Mouse (Mus musculus) neural tube, embryonic 15.5 days (tissue): ENCODE measurements around the gene Mycbp2. TPM values are rescaled to one million over a fixed set of nuclear protein-coding genes. Genes with fewer than 3 reads are reported as not detected.
A peak's percentile ranks its signal among the peaks of the same experiment; 100 is the strongest.

Source experiments
- ATAC-seq: fragments of 200-750 bp; cut with Nextera tagmentation; 2 replicates; pipeline ENCODE4 v1.8.0; 2017; ENCODE audit warnings: mild to moderate bottlenecking, moderate TSS enrichment, moderate library complexity; ENCODE audit not compliant: low FRiP score
- H3K27ac ChIP-seq: fragments of 300-500 bp; sonication (generic); replicated peaks from 2 replicates; pipeline ENCODE4 v1.5.1; 2015; ENCODE audit warnings: mild to moderate bottlenecking, inconsistent platforms
- H3K27me3 ChIP-seq: fragments of 300-500 bp; sonication (generic); replicated peaks from 2 replicates; pipeline ENCODE4 v1.6.1; 2015; ENCODE audit warnings: inconsistent platforms
- H3K36me3 ChIP-seq: fragments of 300-500 bp; sonication (generic); 2 replicates; pipeline ENCODE4 v1.6.1; 2015; ENCODE audit warnings: inconsistent platforms
- H3K4me1 ChIP-seq: fragments of 300-500 bp; sonication (generic); 2 replicates; pipeline ENCODE4 v1.6.1; 2015; ENCODE audit warnings: inconsistent platforms
- H3K4me2 ChIP-seq: fragments of 300-500 bp; sonication (generic); 2 replicates; pipeline ENCODE4 v1.6.1; 2015; ENCODE audit warnings: inconsistent platforms, mild to moderate bottlenecking, moderate library complexity
- H3K4me3 ChIP-seq: fragments of 300-500 bp; sonication (generic); replicated peaks from 2 replicates; pipeline ENCODE4 v1.5.1; 2015; ENCODE audit warnings: mild to moderate bottlenecking, inconsistent platforms
- H3K9ac ChIP-seq: fragments of 300-500 bp; sonication (generic); replicated peaks from 2 replicates; pipeline ENCODE4 v1.6.1; 2015; ENCODE audit warnings: mild to moderate bottlenecking, inconsistent platforms
- H3K9me3 ChIP-seq: fragments of 300-500 bp; sonication (generic); replicated peaks from 2 replicates; pipeline ENCODE4 v1.6.1; 2016; ENCODE audit warnings: inconsistent platforms
- WGBS: fragments of 180-500 bp; shearing (Covaris S2); methylation state at CpG from one replicate; pipeline ENCODE4 v1.1.7; 2015; ENCODE audit warnings: mixed read lengths; 5-methylcytosine and 5-hydroxymethylcytosine counted together
- polyA plus RNA-seq: library from polyadenylated mRNA; unstranded; fragments of >200 nt; fragmentation: Nextera tagmentation; extraction: Ambion mirVana; gene quantifications from 2 replicates; pipeline ENCODE4 v1.2.1, GENCODE M21; 2015

Gene Mycbp2
- polyA plus RNA-seq, 1 experiment from 2014 or later, result 57.9 TPM

- 89% methylated on average over 1 of the region's 1 CpGs for WGBS
These were observed 260.6 kb downstream of the Mycbp2 start for GRCm38 (mm10) chr14:103085840-103086533.

GRCm38 (mm10) chr14:103079209-103079977, 267.2 kb downstream of the Mycbp2 start:
- Histone ChIP-seq H3K4me3 (no peak overlapping the region), H3K36me3 (peaks cover 15% of the 10 kb centered on the region), H3K4me2 (no peak overlapping the region), H3K27me3 (no peaks in the 10 kb centered on the region), H3K9me3 (no peaks in the 10 kb centered on the region), H3K27ac (no peak overlapping the region), H3K4me1 (0 out of 2 replicates have a peak, but pooled peaks cover 6% of the 10 kb centered on the region), H3K9ac (no peak overlapping the region)
- peak; percentile 57 for ATAC-seq
- WGBS, result 66% methylated on average over 9 of the region's 9 CpGs

More at GRCm38 (mm10) chr14:103085840-103086533, 260.6 kb downstream of the Mycbp2 start:
- H3K4me3 ChIP-seq, result no peak overlapping the region
- no peaks in the 10 kb centered on the region for H3K4me1 ChIP-seq
- no peak for ATAC-seq
- H3K9ac ChIP-seq, result no peak overlapping the region
- H3K27me3 ChIP-seq, result no peaks in the 10 kb centered on the region
- H3K4me2 ChIP-seq, result no peak overlapping the region
- peaks cover 48% of the 10 kb centered on the region for H3K36me3 ChIP-seq
- H3K27ac ChIP-seq, result no peak overlapping the region
- no peaks in the 10 kb centered on the region for H3K9me3 ChIP-seq

- H3K4me1 ChIP-seq, result 0 out of 2 replicates have a peak, but pooled peaks cover 6% of the 10 kb centered on the region
- H3K36me3 ChIP-seq, result peaks cover 14% of the 10 kb centered on the region
- no peaks in the 10 kb centered on the region for H3K27me3 ChIP-seq
- H3K9me3 ChIP-seq, result no peaks in the 10 kb centered on the region
- no peak overlapping the region for H3K4me3 ChIP-seq
- no peak overlapping the region for H3K4me2 ChIP-seq
- H3K9ac ChIP-seq, result no peak overlapping the region
- no peak overlapping the region for H3K27ac ChIP-seq
- no peak for ATAC-seq
- 80% methylated on average over 16 of the region's 16 CpGs for WGBS
These were observed 268.4 kb downstream of the Mycbp2 start for GRCm38 (mm10) chr14:103078006-103078912.

GRCm38 (mm10) chr14:103077272-103078005, 269.2 kb downstream of the Mycbp2 start:
- Histone ChIP-seq H3K27ac (no peak overlapping the region), H3K4me3 (no peak overlapping the region), H3K4me1 (0 out of 2 replicates have a peak, but pooled peaks cover 6% of the 10 kb centered on the region), H3K9ac (no peak overlapping the region), H3K27me3 (no peaks in the 10 kb centered on the region), H3K36me3 (peaks cover 13% of the 10 kb centered on the region; the same call in 1 of the 2 replicates), H3K9me3 (no peaks in the 10 kb centered on the region), H3K4me2 (no peak overlapping the region)
- ATAC-seq, result no peak
- 90% methylated on average over 9 of the region's 9 CpGs for WGBS

- H3K27ac ChIP-seq, result no peak overlapping the region
- WGBS, result 72% methylated on average over 7 of the region's 7 CpGs
- no peak overlapping the region for H3K9ac ChIP-seq
- peaks cover 13% of the 10 kb centered on the region for H3K4me1 ChIP-seq
- H3K36me3 ChIP-seq, result peaks cover 13% of the 10 kb centered on the region; the same call in 1 of the 2 replicates
- H3K9me3 ChIP-seq, result no peaks in the 10 kb centered on the region
- no peak for ATAC-seq
- H3K4me2 ChIP-seq, result no peak overlapping the region
- no peaks in the 10 kb centered on the region for H3K27me3 ChIP-seq
- no peak overlapping the region for H3K4me3 ChIP-seq
These were observed 271.4 kb downstream of the Mycbp2 start for GRCm38 (mm10) chr14:103075166-103075565.

- no peak for ATAC-seq
- Histone ChIP-seq H3K36me3 (peaks cover 13% of the 10 kb centered on the region; the same call in 1 of the 2 replicates), H3K9ac (no peak overlapping the region), H3K27ac (no peak overlapping the region), H3K4me3 (no peak overlapping the region), H3K27me3 (no peaks in the 10 kb centered on the region), H3K9me3 (no peaks in the 10 kb centered on the region), H3K4me1 (peaks cover 13% of the 10 kb centered on the region), H3K4me2 (no peak overlapping the region)
- 80% methylated on average over 8 of the region's 8 CpGs for WGBS
These were observed 272.8 kb downstream of the Mycbp2 start for GRCm38 (mm10) chr14:103073825-103074224.

GRCm38 (mm10) chr14:103072731-103073130, 273.9 kb downstream of the Mycbp2 start:
- H3K4me2 ChIP-seq, result no peak overlapping the region
- no peaks in the 10 kb centered on the region for H3K27me3 ChIP-seq
- H3K27ac ChIP-seq, result no peak overlapping the region
- H3K4me1 ChIP-seq, result peaks cover 13% of the 10 kb centered on the region
- H3K4me3 ChIP-seq, result no peak overlapping the region
- ATAC-seq, result no peak
- WGBS, result 94% methylated on average over 4 of the region's 4 CpGs
- no peaks in the 10 kb centered on the region for H3K9me3 ChIP-seq
- peaks cover 13% of the 10 kb centered on the region; the same call in 1 of the 2 replicates for H3K36me3 ChIP-seq
- H3K9ac ChIP-seq, result no peak overlapping the region

- no peak overlapping the region for H3K27ac ChIP-seq
- peaks cover 13% of the 10 kb centered on the region for H3K4me1 ChIP-seq
- no peaks in the 10 kb centered on the region for H3K9me3 ChIP-seq
- no peak overlapping the region for H3K4me3 ChIP-seq
- H3K9ac ChIP-seq, result no peak overlapping the region
- no peaks in the 10 kb centered on the region for H3K27me3 ChIP-seq
- H3K36me3 ChIP-seq, result peaks cover 7% of the 10 kb centered on the region; the same call in 1 of the 2 replicates
- no peak for ATAC-seq
- H3K4me2 ChIP-seq, result no peak overlapping the region
- WGBS, result 92% methylated on average over 12 of the region's 12 CpGs
These were observed 275.1 kb downstream of the Mycbp2 start for GRCm38 (mm10) chr14:103071471-103071870.

GRCm38 (mm10) chr14:103070790-103071189, 275.8 kb downstream of the Mycbp2 start:
- Histone ChIP-seq H3K36me3 (peaks cover 7% of the 10 kb centered on the region; the same call in 1 of the 2 replicates), H3K27ac (peak overlapping the region; percentile 82; the same call in 1 of the 2 replicates), H3K9me3 (no peaks in the 10 kb centered on the region), H3K9ac (peak overlapping the region; percentile 63), H3K4me1 (peaks cover 13% of the 10 kb centered on the region), H3K27me3 (no peaks in the 10 kb centered on the region), H3K4me2 (peak overlapping the region; percentile 87), H3K4me3 (peak overlapping the region; percentile 69)
- ATAC-seq, result no peak
- WGBS, result 5% methylated on average over 10 of the region's 10 CpGs

GRCm38 (mm10) chr14:103069864-103070611, 276.6 kb downstream of the Mycbp2 start, which contains the start of gene Cln5:
Gene Cln5, plus strand, starts transcription at chr14:103070216.
- H3K4me3 ChIP-seq, result peak within 1 kb of the TSS; percentile 69
- peak within 1 kb of the TSS; percentile 82 for H3K27ac ChIP-seq
- peak within 1 kb of the TSS; percentile 63 for H3K9ac ChIP-seq
- H3K27me3 ChIP-seq, result no peaks in the 10 kb centered on the region
- H3K4me2 ChIP-seq, result peak within 1 kb of the TSS; percentile 87
- H3K36me3 ChIP-seq, result peaks cover 7% of the 10 kb centered on the region; the same call in 1 of the 2 replicates
- H3K9me3 ChIP-seq, result no peaks in the 10 kb centered on the region
- H3K4me1 ChIP-seq, result peaks cover 15% of the 10 kb centered on the region
- WGBS, result under 1% methylated on average over 64 of the region's 65 CpGs
- ATAC-seq, result peak; percentile 96
